Mouse (Mus musculus) heart, adult 9 months (tissue): ENCODE results near the gene Tbkbp1.
A peak's percentile ranks its signal among the peaks of the same experiment; 100 is the strongest.
"Not testable (repeated sequence)": the region's sequence is repeated elsewhere in the genome, so short reads cannot be mapped to it uniquely, and the experiment has no call there.

Experiments
- DNase-seq, 2 experiments: peaks; one replicate each; pipeline ENCODE4 v3.0.0; 2022; ENCODE audit warnings: low spot score in 2 of 2

The Tbkbp1 gene

DNA sequence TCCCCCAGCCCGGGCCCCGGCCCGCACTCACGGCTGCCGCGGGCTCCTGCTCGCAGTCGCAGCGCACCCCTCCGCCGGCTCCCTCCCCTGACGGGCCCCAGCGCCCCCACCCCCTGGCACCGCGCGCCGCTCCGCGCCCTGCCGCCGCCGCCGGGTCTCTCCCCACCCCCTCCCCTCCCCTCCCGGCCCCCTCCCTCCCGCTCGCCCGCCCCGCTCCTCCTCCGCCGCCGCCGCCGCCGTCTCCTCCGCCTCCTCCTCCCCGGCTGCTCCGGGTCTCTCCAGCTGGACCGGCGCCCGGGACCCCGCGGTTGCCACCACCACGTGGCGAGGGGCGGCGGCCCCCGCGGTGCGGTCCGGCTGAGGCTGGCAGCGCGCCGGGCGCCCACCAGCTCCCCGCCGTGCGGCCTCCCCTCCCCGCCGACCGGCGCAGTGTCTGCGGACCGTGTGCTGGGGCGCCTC, at the start of gene Tbkbp1:
Tbkbp1 (minus strand) TSS at position 153 of the 459 bp plus-strand sequence.
- peak in 1 of 2 experiments; percentile 40 for DNase-seq

DNA sequence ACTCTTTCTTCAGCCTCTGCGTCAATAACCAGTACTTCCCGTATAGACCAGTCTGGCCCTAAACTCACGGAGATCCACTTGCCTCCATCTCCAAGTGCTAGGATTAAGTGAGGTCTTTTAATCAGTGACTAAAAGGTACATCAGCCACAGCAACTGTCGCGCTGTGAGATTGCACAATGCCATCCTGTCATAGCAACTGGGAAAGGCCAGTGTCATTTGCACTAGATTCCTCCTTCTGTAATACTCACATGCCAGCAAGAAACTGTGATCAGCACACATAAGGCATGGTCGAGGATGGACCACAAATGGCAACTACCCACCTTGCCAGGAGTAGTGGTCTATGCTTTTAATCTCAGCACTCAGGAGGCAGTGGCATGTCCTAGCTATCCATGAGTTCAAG, 48.2 kb upstream of the Tbkbp1 start:
- no peak for DNase-seq

DNA sequence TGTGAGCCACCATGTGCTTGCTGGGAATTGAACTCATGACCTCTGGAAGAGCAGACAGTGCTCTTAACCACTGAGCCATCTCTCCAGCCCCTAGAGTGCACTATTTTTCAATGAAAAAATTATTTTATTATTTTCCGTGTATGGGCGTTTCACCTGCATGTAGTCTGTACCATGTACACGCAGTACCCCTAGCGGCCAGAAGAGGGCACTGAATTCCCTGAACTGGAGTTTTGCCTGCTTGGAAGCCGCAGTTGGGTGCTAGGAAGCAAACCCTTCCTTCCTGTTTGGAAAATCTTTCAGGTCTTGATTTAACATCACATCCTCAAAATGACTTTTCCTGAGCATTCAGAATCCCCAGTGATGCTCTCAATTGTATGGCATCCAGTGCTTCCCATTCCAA, 47.3 kb upstream of the Tbkbp1 start:
- DNase-seq: peak in 1 of 2 experiments; percentile 23

DNA sequence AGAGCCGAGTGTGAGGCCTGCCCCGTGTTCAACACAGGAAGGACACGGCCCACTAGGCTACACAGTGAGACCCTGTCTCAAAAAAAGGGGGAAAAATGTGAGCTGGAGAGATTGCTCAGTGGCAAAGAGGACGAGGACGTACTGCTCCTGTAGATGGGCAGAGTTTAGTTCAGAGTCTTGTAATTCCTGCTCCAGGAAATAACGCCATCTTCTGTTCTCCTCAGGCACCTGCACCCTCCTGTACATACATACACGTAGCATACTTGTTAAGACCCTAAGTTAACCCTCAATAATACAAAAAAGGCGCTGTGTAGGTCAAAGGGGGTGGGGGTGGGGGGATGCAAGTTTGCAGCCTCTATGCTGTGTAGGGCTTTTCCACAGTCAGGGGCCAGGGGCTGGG, 45.7 kb upstream of the Tbkbp1 start:
- no peak for DNase-seq

DNA sequence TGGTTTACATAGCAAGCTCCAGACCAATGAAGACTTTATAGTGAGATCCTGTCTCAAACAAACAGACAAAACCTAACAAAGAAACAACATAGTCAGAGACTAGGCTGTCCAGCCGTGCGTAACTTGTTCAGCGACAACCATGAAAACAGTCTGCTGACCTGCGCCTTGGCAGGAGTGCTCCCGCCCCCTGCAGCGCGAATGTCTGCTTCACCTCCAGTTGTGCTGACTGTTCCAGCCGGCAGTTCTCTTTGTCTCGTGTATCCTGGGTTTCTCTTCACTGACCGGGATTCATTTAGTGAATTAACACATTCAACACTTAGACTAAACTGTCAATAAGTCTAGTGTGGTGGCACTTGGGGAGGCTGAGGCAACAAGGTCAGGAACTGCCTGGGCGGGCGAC, 45.2 kb upstream of the Tbkbp1 start:
- no peak for DNase-seq

DNA sequence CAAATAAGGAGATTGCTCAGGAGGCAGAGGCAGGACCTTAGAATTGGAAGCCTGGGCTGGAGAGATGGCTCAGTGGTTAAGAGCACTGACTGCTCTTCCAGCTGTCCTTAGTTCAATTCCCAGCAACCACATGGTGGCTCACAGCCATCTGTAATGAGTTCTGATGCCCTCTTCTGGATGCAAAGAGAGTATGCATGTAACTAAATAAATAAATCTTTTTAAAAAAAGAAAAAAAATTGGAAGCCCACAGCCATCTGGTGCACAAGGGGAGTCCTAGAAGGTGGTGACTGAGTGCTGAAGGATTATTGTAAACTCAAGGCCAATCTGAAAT, 41.3 kb upstream of the Tbkbp1 start:
- DNase-seq: no peak

DNA sequence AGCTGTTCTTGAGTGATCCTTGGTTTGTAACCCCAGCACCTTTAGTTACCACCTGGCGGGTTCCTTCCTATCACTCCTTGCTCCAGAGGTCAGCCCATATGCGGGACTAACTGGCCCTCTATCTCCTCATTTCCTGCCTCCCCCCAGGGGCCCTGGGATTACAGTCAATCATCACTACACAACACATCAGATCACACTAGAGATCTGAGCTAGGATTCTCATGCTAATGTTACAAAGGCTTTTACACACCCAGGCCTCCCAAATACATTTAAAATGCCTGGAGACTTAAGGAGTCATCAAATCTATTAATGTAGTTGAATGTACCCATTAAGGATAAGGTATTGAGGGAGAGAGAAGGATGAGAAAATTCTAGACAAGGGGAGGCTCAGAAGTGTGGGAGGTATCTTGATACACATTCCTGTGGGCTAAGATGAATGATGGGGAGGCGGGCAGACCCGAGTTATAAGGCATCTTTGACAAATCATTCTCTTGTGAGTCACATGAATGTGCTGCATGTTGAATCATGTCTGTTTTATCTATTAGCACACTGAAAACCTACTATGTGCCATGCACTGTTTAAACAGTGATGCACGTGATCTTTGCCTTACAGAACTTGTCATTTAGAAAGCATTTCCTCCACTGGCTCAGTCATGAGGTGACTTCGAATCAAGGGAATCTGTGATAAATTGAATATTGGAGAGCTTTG, 40.8 kb upstream of the Tbkbp1 start:
- DNase-seq: no peak

DNA sequence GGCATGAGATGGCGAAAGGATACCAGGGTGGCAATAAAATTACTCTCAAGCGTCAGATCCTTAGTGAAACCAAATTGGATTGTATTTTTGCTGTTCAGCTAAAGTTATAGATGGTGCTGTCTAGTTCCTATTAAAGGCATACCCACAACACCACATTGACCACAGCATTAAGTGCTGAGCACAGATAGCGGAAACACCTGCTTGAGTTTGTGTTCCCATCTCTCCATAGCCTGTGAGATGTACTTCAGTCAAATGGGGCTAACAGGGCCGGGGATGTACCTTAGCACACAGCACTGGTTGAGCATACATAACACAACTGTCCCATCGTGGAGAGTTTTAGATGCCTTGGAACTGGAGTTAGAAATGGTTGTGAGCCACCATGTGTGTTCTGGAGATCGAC, 39.7 kb upstream of the Tbkbp1 start:
- DNase-seq: peak; percentile 16 to 32

DNA sequence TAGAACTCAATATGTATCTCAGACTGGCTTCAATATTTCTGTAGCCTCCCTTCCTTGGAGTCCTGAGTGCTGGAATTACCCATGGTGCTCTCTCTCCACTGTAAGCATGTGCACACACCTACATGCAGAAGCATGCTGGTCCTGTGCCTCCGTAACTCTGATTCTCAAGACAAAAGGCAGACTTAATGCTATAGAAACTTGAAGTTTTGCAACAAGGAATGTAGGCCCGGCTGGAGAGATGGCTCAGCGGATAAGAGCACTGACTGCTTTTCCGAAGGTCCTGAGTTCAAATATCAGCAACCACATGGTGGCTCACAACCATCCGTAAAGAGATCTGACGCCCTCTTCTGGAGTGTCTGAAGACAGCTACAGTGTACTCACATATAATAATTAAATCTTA, 38.4 kb upstream of the Tbkbp1 start:
- not testable (repeated sequence) for DNase-seq

DNA sequence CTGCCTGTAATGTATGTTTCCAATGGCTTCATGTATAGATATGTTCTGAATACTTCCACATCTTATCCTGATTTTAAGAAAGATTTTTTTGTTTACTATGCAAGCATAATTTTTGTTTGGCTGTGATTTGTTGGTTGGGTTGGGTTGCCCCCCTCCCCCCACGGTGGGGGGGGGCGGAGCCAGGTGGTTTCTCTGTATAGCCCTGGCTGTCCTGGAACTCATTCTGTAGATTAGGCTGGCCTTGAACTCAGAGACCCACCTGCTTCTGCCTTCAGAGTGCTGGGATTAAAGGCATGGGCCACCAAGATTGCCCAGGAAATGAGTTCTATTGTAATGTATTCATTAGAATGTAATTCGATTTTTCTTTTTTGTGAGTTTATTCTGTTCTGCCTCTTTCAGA, 37.9 kb upstream of the Tbkbp1 start:
- no peak for DNase-seq

DNA sequence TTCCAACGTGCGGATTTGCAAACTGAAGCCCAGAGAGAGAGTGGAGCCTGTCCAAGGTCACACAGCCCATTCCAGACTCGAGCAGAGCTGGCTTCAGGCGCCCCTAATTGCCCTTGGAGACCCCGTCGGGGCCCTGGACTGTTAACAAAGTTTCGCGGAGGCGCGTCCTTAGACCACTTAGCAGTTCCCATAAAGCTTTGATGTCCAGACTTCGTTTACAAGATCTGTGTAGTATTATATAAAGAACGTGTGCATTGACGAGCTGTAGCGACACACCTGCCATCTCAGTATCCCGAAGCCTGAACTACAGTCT, 37.3 kb upstream of the Tbkbp1 start:
- no peak for DNase-seq

DNA sequence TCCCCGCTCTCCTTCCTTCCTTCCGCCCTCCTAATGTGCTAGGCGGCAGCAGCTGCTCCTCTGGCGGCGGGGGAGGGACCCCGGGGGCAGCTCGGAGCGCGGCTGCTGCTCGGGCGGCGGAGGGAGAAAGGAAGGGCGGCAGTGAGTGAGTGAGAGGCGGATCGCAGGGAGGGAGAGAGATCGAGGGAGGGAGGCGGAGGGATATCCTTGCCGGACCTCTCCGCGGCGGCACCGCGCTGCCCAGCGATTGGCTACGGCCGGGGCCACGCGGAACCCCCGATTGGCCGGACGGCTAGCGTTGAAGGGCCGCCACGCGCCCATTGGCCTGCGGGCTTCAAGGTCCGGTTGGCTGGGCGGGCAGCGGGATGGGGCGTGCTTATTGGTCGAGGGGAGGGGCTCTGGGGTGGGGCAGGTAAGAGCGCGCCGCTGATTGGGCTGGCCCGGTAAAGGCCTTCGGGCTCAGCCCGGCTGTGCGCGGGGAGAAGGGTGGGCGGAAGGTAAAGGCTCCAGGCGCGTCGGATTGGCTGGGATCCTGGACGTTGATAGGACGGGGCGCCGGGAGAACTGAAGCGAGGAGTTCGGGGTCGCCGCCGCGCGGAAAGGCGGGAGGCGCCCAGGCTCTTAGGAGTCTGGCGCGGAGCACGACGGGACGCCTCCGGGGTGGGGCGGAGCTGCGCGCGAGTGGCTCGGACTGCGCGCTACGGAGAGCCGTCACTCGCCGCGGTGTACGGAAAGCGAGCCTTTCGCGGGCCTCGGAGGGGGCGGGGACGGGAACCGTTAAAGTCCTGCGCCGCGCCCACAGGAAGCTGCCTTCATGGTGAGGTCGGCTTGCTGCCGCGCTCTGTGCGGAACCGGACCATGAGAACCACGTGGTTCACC, 36.7 kb upstream of the Tbkbp1 start, which contains the start of gene Kpnb1:
Kpnb1 (minus strand) TSS at position 118 of the 879 bp plus-strand sequence.
- DNase-seq: peak; percentile 98 to 99

DNA sequence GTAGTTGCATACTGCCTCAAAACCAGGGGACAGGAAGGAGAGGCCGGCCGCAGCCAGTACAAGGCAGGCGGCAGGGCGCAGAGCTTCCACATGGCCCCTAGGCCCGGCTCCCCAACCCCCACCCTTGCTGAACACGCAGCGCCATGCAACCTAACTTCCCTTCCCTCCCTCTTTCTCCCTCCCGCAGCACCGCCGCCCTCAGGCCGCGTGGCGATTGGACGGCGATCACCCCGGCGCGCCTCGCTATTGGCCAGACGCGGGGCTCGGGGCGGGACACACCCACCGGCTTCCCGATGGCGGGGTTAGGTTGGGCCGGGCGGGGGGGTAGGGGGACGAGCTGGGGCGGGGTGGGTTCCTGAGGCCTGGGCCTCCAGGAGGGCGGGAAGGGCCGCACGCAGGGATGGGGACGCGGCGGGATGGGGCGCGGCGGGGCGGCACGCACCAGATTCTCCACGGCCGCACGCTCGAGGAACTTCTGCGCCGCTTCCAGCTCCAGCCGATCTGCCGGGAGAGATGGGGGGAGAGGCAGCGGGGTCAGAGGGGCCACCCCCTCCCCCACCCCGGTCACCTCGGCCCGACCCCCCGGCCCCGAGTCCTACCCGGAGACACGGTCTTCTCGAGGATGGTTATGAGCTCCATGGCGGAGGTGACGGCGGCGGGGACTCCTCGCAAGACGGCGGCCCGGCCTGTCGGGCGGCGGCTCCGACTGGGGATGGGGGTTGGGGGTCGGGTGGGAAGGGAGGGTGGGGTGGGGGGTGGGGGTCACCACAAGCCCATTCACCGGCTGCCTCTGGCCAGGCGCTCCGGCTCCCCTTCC, 35.9 kb upstream of the Tbkbp1 start:
- DNase-seq: peak; percentile 94 to 96

DNA sequence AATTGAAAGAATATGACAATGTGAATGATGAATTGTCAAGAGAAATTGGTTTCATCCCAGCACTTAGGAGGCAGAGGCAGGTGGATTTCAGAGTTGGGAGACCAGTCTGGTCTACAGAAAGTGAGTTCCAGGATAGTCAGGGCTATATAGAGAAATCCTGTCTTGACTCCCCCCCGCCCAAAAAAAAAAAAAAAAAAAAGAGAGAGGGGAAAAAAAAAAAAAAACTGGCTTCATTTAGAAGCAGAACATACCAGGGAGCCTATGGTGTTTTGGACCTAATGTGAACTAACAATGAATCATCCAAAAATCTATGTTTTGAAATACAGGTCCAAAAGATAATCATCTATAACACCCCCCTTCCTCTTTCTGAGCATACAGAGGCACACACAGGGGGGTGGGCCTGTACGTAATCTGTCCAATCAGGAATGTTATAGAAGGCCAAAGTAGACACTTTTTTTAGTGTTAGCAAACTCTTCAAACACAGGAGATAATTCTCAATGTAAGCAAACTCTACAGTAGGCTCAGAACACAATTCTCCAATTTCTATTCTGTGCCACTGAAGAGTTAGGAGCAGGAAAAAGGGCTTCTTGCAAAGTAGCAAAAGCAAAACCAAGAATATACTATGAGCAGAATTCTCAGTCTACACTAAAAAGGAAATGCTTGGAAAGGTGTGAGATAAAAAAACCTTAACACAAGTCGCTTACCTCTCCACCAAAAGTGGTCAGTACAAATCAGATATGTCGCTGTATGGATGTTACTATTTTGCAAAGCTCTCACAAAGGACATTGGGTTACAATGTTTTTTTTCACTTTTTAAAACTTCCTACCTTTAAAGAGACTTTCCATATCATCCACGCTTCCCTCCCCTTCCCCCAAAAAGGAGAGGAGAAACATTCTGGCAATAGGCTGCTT, 34.7 kb upstream of the Tbkbp1 start:
- DNase-seq: no peak

DNA sequence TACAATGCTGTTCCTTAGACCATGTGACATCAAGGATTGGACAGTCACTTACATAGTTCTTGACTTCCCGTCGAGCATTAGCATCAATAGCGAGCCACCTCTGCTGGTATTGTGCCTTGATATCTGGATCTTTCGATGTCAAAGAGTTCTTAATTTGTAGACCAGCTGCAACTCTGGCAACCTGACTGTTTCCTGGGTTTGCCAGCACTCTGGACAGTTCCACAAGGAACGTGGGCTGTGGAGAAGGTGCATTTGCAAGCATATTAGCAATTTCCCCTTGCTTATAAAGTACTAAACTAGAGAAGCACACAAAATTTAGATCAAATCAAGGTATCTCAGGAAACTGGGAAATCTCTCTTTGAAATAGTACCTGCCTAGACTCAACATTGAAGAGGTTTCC, 33.6 kb upstream of the Tbkbp1 start:
- DNase-seq: no peak

DNA sequence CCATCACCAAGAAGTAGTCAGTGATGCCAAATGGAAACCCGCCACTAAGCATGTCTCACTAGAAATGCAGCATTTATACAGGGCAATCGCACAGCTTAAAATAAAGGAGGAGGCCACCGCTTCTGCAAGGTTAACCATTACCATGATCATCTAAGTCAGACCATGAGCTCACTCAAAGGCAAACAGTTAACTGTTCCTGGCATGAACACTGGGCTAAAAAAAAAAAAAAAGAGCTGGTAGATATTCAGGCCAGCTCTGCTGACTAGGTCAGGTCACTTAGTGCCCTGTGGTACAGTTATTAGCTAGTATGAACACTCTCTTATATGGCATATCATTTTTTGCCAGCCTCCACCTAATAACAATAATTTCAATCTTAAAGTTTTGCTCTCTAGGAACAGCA, 31.2 kb upstream of the Tbkbp1 start:
- DNase-seq: no peak

DNA sequence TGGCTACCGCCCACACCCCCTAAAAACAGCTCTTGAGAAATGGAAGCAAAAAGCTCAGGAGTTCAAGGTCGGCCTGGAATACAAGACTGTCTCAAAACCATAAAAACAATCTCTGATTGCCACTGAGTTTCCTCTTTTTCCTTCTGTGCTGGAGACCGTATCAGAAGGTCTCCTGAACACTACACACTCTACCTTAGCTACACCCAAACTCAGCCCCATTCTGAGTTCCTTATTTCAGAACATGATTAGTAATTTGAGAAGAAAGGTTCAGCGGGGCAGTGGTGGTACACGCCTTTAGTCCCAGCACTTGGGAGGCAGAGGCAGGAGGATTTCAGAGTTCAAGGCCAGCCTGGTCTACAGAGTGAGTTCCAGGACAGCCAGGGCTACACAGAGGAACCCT, 29.8 kb upstream of the Tbkbp1 start:
- no peak for DNase-seq

DNA sequence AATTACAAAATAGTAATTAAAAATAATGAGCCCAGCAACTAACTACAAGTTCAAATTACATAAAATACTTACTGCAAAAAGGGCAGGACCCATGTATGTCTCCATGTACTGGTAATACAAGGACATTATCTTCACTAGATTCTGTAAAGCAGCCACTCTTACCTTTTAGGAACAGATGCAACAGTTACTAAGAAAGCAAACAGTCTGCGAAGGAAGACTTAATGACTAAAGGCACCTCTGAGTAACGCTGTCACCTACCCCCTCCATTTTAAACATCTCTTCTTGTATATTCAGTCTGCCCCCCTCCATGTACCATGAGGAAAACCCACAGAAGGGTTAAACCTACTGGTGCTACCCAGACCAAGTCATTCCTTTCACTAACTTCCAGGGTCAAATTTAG, 26.9 kb upstream of the Tbkbp1 start:
- no peak for DNase-seq

DNA sequence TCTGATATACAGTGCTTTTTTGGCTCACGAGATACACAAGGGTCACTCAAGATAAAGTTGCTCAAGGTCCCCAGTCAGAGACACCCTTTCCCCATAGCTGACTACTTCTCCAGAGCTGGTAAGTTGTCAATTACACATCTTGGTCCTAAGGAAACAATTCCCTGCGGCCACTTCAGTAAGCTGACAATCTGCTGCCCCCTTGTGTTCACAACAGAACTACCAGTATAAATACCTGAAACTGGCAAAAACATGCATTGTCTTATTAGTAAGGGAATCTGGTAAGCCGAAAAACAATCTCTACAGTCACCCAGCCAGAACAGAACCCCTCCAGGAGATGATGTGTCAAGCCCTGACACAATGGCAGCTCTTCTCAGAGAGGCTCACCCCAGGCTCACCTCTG, 25.6 kb upstream of the Tbkbp1 start:
- peak in 1 of 2 experiments; percentile 33 for DNase-seq

DNA sequence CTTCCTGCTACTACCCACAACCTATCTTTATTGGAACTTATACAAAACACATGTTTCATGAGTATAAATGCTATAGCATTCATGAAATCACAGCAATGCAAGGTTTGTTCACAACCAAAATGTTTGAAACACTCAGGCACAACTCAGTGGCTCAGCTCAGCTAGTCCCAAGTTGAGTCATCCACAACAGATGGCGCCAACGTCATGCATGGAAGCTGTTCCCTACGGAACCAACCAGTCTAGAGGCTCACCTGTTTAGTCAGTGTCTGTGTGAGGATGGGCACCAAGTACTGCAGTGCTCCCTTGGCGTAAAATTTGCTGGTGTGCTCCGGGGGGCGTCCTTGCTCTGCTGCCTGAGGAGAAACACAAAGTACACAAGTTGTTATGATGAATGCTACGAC, 24.2 kb upstream of the Tbkbp1 start:
- DNase-seq: no peak

DNA sequence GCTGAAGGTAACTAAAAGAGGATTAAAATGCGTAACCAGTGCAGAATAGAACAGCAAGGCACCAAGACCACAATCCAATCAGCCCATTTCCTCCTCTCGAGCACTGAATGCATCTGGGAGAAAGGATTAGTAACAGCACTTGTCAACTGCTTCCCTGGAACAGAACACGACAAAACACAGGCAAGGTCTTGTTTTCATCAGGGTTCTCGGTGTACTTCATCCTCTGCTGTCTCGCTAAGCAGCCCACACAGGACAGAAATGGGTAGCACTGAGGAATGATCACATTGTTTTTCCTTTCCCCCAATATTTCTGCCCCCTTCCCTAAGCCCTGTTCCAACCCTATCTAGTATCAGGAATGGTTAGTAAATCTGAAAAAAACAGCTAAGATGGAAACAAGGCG, 9.0 kb upstream of the Tbkbp1 start:
- DNase-seq: no peak
